Mouse (Mus musculus): ENCODE data around the gene Rabepk.
"Not testable (repeated sequence)": the region's sequence is repeated elsewhere in the genome, so short reads cannot be mapped to it uniquely, and the experiment has no call there.

Rabepk gene

DNA sequence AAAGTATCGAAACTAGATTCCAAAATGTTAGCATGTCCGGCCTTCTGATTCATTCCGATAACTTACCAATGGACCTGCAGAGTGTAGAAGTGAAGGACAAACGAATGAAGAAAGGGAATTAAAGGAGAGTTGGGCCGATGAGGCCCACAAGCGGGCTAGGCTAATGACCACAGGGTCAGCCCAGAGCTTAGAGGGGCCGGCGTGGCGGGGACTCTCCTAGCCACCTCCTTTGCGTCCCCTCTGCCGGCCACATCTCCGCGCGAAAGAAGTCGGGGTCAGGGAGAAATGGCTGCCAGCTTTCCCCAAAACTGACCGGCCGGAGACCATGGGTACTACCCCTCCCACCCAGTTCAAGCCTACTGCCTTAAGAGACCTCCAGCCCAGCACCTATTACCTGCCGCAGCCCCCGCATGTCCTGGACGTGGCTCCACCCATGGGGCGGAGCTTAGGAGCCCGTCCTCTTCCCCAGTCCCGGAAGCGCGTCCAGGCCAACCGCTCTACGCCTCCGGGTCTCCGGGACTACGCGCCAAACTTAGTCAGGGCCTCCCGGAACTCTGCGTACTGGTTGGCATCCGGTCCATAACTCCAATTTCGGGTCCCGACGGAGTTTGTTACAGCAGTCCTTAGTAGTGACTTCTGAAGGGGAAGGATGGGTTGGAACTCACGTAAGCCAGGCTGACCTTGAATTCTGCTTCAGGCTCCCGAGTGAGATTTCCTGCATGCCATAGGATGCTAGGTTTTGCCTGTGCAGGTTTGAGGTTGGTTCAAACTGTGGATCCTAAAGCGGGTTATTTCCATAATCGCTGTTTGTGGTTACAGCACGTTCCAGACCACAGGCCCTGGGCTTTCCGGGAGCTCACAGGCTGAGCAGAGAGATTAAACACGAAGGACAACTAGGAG is at the start of gene Rabepk:
Gene Rabepk (minus strand): TSS at position 556 of the 900 bp plus-strand sequence.
- peak; percentile 87 for DNase-seq (ENCODE audit: extremely low spot score)

GRCm38 (mm10) chr2:34847702-34848101 is 48.0 kb upstream of the Rabepk start:
- no peak for DNase-seq (ENCODE audit: extremely low spot score)

DNA sequence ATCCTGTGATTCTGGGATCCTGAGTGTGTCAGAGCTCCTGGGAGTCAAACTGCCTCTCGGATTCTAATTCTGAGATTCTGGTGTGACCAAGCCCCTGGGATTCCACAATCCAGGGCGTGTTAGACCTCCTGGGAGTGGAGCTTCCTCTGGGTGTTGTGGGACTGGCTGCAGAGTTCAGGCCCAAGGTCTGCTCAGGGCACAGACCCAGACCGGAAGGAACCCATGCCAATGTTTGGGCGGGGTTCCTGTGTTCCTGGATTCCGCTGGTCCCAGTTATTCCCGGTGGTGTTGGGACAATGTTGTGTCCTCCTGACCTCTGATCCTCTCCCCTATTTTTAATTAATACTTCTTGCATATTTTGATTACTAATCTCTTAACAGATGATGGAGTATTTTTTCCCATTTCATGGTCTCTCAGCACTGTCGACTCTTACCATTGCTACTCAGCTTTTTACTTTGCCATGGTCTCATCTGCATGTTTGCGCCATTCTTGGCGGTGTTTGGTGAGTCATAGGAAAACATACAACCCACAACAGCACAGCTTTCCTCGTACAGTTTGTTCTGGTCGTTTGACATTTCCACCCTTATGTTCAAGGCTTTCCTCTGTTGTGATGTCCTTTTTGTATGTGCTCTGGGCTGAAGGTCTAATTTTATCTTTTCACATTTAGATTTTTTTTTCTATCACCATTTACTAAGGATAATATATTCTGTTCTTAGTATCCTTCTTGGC is 43.7 kb upstream of the Rabepk start:
- no peak for DNase-seq (ENCODE audit: extremely low spot score)

DNA sequence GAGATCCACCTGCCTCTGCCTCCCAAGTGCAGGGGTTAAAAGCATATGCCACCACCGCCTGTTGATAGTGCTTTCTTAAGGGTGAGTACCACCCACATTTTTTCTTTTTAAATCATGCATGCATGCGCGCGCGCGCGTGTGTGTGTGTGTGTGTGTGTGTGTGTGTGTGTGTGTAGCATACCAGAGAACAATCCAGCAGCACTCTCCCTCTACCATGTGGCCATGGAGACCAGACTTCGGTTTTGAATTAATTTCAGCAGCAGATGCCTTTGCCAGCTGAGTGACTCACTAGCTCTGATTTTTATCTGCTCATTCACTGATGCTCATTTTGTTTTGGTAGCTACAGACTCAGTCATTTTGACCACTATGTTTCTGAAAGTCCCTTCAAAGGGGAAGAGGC is 42.0 kb upstream of the Rabepk start:
- no peak for DNase-seq (ENCODE audit: extremely low spot score)

DNA sequence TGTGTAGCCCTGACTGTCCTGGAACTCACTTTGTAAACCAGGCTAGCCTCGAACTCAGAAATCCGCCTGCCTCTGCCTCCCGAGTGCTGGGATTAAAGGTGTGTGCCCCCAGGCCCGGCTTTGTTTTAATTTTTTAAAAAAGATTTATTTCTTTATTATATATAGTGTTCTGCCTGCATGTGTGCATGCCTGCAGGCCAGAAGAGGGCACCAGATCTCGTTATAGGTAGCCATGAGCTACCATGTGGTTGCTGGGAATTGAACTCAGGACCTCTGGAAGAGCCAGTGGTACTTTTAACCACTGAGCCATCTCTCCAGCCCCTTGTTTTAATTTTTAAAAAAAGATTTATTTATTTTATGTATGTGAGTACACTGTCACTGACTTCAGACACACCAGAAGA is 40.4 kb upstream of the Rabepk start:
- DNase-seq (ENCODE audit: extremely low spot score) = not testable (repeated sequence)

- no peak for DNase-seq (ENCODE audit: extremely low spot score)
These were observed 36.0 kb upstream of the Rabepk start for GRCm38 (mm10) chr2:34835669-34836068.

- no peak for DNase-seq (ENCODE audit: extremely low spot score)
These were observed 33.9 kb upstream of the Rabepk start for GRCm38 (mm10) chr2:34833624-34834023.

DNA sequence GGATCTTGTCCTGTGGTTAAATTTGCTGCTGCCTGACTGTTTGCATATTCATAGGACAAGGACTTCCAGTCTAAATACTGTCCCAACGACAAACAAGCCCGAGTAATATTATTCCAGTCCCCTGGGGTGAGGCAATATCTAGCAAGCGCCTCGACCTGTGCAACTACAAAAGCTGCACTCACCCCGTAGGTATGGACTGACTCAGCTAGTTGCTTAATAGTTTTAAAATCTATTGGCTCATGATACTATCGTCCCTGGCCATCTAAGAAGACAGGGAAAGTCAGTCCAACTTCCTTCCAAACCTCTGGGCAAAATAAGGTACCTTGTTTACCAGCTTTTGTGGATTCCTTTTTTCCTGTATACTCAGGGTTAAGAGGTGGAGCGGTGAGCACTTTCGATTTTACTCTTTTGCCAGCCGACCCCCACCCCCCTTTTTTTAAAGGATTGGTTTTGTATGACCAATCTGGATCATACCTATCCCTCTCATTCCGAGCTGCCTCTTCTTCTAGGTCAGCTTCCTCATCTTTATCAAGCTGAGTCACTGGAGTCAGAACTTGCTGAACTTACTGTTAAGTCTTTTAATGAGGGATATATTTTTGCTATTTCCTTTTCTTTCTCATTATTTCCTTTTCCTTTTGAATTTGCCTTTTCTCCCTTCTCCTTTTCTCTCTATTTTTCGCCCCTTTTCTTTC is 33.2 kb upstream of the Rabepk start, which contains the start of gene Gm34653:
Gene Gm34653 (plus strand): TSS at position 242 of the 692 bp plus-strand sequence.
- not testable (repeated sequence) for DNase-seq (ENCODE audit: extremely low spot score)

DNA sequence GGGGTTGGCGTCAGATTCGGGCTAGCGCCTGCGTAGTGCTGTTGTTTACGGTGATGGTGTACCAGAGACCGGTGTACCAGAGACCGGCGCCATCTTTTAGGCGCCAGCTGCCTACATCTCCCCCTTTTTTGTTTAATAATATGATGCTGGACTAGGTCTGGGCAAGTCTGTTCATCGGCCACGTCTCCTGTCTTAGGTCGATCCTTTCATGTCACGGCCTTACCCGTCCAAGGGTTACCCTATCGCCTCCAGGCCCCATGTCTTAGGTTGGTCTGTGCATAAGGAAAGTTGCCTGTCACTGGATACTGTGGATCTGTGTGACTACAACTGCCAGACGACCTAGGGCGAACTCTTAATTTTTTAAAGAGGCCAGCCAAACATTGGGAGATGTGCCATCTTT is 30.4 kb upstream of the Rabepk start:
- DNase-seq (ENCODE audit: extremely low spot score) = not testable (repeated sequence)

GRCm38 (mm10) chr2:34828026-34828425 is 28.3 kb upstream of the Rabepk start:
- DNase-seq (ENCODE audit: extremely low spot score) = no peak

GRCm38 (mm10) chr2:34827591-34827990 is 27.9 kb upstream of the Rabepk start:
- DNase-seq (ENCODE audit: extremely low spot score) = no peak

GRCm38 (mm10) chr2:34826460-34827231 is 26.9 kb upstream of the Rabepk start:
- no peak for DNase-seq (ENCODE audit: extremely low spot score)

- peak; percentile 92 for DNase-seq (ENCODE audit: extremely low spot score)
These were observed 26.2 kb upstream of the Rabepk start, which contains the start of gene Fbxw2 for GRCm38 (mm10) chr2:34825827-34826459. Gene Fbxw2, minus strand, starts transcription at chr2:34826311.

DNA sequence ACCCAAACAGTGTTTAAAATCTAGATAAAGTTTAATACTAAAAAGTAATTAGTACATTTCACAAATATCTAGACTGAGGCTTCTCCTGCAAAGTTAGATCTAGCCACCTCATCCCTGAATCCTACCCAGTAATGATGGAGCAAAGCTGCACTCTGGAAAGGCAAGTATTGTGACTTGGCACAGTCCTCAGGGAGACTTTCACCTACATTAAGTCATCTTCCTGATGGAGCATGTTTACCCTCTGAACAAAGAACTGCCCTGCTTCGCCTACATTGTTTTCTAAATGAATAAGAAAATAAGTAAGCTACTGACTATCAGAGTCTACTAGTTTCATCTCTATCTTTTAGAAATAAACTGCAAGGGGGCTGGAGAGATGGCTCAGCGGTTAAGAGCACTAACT is 18.8 kb upstream of the Rabepk start:
- DNase-seq (ENCODE audit: extremely low spot score) = no peak

- DNase-seq (ENCODE audit: extremely low spot score) = not testable (repeated sequence)
These were observed 16.2 kb upstream of the Rabepk start for GRCm38 (mm10) chr2:34815893-34816292.

DNA sequence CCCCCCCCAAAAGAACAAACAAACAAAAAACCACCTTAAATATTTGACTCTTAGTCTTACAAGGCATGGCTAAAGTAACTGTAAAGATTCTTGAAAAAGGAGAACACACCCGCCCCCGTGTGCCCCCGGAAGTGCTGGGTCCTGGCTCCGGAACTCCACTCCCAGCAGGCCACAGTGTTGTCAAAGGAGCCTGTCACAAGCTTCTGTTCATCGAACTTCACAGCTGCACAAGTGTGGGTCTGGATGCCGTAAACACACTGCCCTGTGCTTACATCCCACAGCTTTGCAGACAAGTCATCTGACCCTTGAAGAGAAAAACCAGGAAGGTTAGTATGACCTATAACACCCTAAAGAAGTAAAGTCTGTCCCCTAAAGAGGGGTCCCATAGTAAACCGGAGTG is 13.0 kb upstream of the Rabepk start:
- DNase-seq (ENCODE audit: extremely low spot score) = no peak

DNA sequence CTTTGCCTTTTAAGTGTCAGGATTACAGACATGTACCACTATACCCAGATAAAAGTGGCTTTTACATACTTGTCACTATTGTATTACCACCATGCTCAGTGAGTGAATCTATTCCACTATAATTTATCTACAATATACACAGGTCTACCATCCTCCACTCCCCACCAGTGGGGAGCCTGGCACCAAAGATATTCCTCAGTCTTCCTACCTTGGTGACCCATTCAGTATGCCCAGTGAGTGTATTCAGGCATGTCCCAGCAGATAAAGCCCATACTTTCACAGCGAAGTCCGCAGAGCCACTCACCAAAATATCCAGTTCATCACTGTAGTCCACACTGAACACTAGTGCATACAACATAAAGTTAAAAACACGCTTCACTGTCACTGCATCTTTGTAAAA is 11.1 kb upstream of the Rabepk start:
- DNase-seq (ENCODE audit: extremely low spot score) = no peak

DNA sequence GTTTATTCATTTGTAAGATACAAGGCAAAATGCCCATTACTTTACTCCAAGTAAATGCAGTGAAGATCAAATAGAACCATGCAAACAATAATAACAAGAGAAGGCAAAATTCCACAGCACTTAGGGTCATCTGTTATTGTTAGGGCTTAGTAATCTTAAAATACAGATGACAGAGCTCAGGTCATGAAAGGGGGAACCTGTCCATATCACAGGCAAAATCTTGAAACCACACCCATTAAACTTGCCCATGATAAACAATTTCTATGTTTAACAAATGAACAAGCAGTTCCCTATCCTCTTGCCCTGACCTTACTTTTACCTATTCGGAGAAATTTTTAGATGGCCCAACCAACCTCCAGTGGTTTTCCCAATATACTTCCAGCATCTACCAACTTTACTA is 9.9 kb upstream of the Rabepk start:
- DNase-seq (ENCODE audit: extremely low spot score) = no peak

DNA sequence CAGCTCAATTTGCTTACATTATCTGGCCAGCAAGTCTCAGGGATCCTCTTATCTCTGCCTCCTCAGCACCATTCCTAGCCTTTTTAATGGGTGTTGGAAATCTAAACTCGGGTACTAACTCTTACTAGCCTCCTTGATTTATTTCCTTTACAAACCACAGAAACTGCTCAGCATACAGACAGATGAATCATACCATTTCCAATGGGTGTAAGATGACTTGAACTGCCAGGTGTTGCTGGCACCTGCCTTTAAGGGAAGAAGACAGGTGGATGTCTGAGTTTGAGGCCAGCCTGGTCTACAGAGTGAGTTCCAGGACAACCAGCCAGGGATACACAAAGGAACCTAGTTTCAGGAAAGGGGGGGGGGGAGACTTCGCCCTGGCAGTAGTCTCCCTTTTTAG is 8.3 kb upstream of the Rabepk start:
- no peak for DNase-seq (ENCODE audit: extremely low spot score)

GRCm38 (mm10) chr2:34805364-34805950 is 5.7 kb upstream of the Rabepk start:
- DNase-seq (ENCODE audit: extremely low spot score) = no peak

Measured in embryo, embryonic 9.5 days (tissue).